Mouse (Mus musculus): Measurements from ENCODE around the gene Poln. TPM values are rescaled to one million over a fixed set of nuclear protein-coding genes. Genes with fewer than 3 reads are reported as not detected.

Poln gene
- polyA plus RNA-seq, 2 experiments = 0.32 to 0.57 TPM

DNA sequence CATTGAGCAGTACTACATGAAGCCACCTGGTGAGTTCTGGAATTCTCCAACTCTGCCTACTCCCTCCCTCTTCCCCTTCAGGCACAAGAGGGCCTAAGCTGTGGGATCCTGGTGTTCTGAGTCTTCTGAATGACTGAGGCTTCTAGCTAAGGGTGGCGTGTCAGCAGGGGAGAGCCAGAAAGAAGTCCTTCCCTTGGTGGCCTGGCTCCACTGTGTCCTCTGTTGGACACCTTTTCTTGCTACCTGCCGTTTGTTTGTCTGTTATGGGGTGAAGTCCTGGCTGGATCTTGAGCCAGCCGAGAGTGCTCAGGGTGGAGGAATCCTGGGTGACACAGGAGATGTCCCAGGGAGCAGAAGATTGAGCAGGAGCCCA lies 170.8 kb downstream of the Poln start:
- Histone ChIP-seq H3K9ac (replicated peaks) (no peak overlapping the region), H3K4me3 (ENCODE audit: insufficient read depth in 1 of 2, low read depth in 2 of 2, low read length in 2 of 2) (no peak overlapping the region), H3K27me3 (ENCODE audit: control insufficient read depth, insufficient read depth, low read length) (peaks cover 50% of the 10 kb centered on the region), H3K27ac (no peak overlapping the region), H3K4me1 (replicated peaks; ENCODE audit: control insufficient read depth in 2 of 2, insufficient read depth in 2 of 2, low read length in 1 of 2) (no peaks in the 10 kb centered on the region), H3K36me3 (replicated peaks; ENCODE audit: control insufficient read depth, insufficient read depth, low read depth) (no peaks in the 10 kb centered on the region), H3K9me3 (ENCODE audit: control insufficient read depth, low read length) (no peaks in the 10 kb centered on the region), H3K4me2 (ENCODE audit: low read depth) (no peak overlapping the region)
- WGBS (ENCODE audit: insufficient replicate concordance) = 56% methylated on average over 3 of the region's 3 CpGs
- ATAC-seq (ENCODE audit: insufficient read depth) = no peak
- no peak for DNase-seq (ENCODE audit: low read depth in 3 of 3, low spot score in 3 of 3)
- TF ChIP-seq EP300 (IDR thresholded peaks at IDR 0.05; ENCODE audit: low read depth) (no peak), CTCF (IDR thresholded peaks at IDR 0.05; ENCODE audit: low read depth) (no peak)

DNA sequence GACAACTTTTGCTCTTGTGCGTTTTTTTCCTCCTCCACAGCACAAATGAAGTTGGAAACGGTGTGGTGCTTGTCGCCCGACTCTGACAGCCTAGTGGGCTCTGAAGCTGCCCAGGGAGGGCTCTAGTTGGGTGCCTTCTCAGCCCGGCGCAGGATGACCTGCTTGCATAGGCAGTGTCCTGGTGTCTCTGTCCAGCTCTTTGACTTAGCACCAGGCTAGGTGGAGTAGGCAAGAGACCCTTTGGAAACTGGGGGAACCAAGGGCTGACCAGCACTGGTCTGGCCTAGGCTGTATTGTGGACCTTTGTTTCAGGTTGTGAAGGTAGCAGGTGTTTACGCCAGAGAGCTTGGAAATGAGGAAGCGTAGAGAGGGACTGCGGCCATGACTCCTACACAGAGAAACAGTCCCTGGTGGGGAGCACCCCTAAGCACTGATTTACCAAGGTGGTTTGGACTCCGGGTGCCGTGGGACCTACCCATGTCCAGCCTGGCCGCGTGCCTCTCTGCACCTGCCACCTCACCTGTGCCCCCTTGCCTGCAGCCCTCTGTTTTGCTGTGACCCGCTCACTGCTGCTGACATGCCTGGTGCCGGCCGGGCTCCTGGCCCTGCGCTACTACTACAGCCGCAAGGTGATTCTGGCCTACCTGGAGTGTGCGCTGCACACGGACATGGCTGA lies 171.3 kb downstream of the Poln start:
- Histone ChIP-seq H3K27me3 (ENCODE audit: control insufficient read depth, insufficient read depth, low read length) (peaks cover 50% of the 10 kb centered on the region), H3K9me3 (ENCODE audit: control insufficient read depth, low read length) (no peaks in the 10 kb centered on the region), H3K4me3 (ENCODE audit: insufficient read depth in 1 of 2, low read depth in 2 of 2, low read length in 2 of 2) (no peak overlapping the region), H3K4me1 (replicated peaks; ENCODE audit: control insufficient read depth in 2 of 2, insufficient read depth in 2 of 2, low read length in 1 of 2) (no peaks in the 10 kb centered on the region), H3K27ac (no peak overlapping the region), H3K9ac (replicated peaks) (no peak overlapping the region), H3K4me2 (ENCODE audit: low read depth) (no peak overlapping the region), H3K36me3 (replicated peaks; ENCODE audit: control insufficient read depth, insufficient read depth, low read depth) (no peaks in the 10 kb centered on the region)
- WGBS (ENCODE audit: insufficient replicate concordance) = 60% methylated on average over 20 of the region's 20 CpGs
- ATAC-seq (ENCODE audit: insufficient read depth) (no peak), DNase-seq (ENCODE audit: low read depth in 3 of 3, low spot score in 3 of 3) (no peak)
- no peak for TF ChIP-seq EP300 (IDR thresholded peaks at IDR 0.05; ENCODE audit: low read depth)
- TF ChIP-seq CTCF (IDR thresholded peaks at IDR 0.05; ENCODE audit: low read depth) = no peak

DNA sequence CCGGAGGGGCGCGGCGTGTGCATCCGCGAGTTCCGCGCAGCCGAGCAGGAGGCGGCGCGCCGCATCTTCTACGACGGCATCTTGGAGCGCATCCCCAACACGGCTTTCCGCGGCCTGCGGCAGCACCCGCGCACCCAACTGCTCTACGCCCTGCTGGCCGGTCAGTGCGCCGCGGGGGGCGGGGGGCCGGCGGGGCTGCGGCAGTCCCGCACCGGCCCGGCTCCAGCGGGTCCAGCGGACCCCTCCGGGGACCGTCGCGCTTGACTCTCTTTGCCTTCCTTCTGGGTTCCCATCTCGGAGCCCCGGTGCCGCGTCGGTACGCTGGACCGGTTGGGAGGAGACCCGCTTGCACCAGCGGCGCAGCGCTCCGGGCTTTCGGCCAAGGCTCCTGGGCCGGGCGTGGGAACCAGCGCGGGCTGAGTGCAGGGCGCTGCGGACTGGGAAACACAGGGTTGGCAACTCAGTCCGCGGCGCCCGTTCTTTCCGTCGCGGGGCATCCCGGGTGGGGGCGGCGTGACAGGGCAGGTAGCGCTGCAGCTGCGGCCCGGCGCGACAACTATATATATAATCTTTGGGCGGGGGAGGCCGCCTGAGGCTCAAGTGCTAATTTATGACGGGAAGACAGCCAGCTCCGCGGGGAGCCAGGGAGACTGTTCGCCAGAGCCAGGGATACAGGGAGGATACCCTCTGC lies 172.1 kb downstream of the Poln start:
- H3K27me3 ChIP-seq (ENCODE audit: control insufficient read depth, insufficient read depth, low read length) = peaks cover 50% of the 10 kb centered on the region
- H3K4me2 ChIP-seq (ENCODE audit: low read depth) = peak overlapping the region; percentile 56
- H3K9me3 ChIP-seq (ENCODE audit: control insufficient read depth, low read length) = no peaks in the 10 kb centered on the region
- H3K36me3 ChIP-seq (replicated peaks; ENCODE audit: control insufficient read depth, insufficient read depth, low read depth) = no peaks in the 10 kb centered on the region
- H3K4me1 ChIP-seq (replicated peaks; ENCODE audit: control insufficient read depth in 2 of 2, insufficient read depth in 2 of 2, low read length in 1 of 2) = no peaks in the 10 kb centered on the region
- ATAC-seq (ENCODE audit: insufficient read depth) (no peak), DNase-seq (ENCODE audit: low read depth in 3 of 3, low spot score in 3 of 3) (no peak)
- peak overlapping the region; percentile 26 to 48; a peak in 3 of 4 replicates for H3K4me3 ChIP-seq (ENCODE audit: insufficient read depth in 1 of 2, low read depth in 2 of 2, low read length in 2 of 2)
- TF ChIP-seq EP300 (IDR thresholded peaks at IDR 0.05; ENCODE audit: low read depth) (no peak), CTCF (IDR thresholded peaks at IDR 0.05; ENCODE audit: low read depth) (no peak)
- under 1% methylated on average over 79 of the region's 80 CpGs for WGBS (ENCODE audit: insufficient replicate concordance)
- no peak overlapping the region for H3K27ac ChIP-seq
- no peak overlapping the region for H3K9ac ChIP-seq (replicated peaks)

DNA sequence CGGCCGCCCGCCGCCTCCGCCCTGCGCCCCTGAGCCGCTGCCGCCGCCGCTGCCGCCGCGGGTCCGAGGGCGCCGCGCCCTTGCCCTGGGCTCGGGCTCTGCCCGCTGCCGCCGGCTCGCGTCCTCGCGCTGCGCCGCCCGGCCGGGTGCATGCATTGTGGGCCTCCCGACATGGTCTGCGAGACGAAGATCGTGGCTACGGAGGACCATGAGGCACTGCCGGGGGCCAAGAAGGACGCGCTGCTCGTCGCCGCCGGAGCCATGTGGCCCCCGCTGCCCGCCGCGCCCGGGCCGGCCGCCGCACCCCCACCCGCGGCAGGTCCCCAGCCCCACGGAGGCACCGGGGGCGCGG lies 172.6 kb downstream of the Poln start:
- WGBS (ENCODE audit: insufficient replicate concordance) = under 1% methylated on average over 53 of the region's 55 CpGs
- Histone ChIP-seq H3K9me3 (ENCODE audit: control insufficient read depth, low read length) (no peaks in the 10 kb centered on the region), H3K4me1 (replicated peaks; ENCODE audit: control insufficient read depth in 2 of 2, insufficient read depth in 2 of 2, low read length in 1 of 2) (no peaks in the 10 kb centered on the region), H3K36me3 (replicated peaks; ENCODE audit: control insufficient read depth, insufficient read depth, low read depth) (no peaks in the 10 kb centered on the region), H3K27ac (no peak overlapping the region), H3K4me3 (ENCODE audit: insufficient read depth in 1 of 2, low read depth in 2 of 2, low read length in 2 of 2) (peak overlapping the region; percentile 26 to 48), H3K9ac (replicated peaks) (no peak overlapping the region), H3K4me2 (ENCODE audit: low read depth) (peak overlapping the region; percentile 56), H3K27me3 (ENCODE audit: control insufficient read depth, insufficient read depth, low read length) (peaks cover 50% of the 10 kb centered on the region)
- TF ChIP-seq EP300 (IDR thresholded peaks at IDR 0.05; ENCODE audit: low read depth) = no peak
- TF ChIP-seq CTCF (IDR thresholded peaks at IDR 0.05; ENCODE audit: low read depth) = no peak
- DNase-seq (ENCODE audit: low read depth in 3 of 3, low spot score in 3 of 3) = no peak
- no peak for ATAC-seq (ENCODE audit: insufficient read depth)

DNA sequence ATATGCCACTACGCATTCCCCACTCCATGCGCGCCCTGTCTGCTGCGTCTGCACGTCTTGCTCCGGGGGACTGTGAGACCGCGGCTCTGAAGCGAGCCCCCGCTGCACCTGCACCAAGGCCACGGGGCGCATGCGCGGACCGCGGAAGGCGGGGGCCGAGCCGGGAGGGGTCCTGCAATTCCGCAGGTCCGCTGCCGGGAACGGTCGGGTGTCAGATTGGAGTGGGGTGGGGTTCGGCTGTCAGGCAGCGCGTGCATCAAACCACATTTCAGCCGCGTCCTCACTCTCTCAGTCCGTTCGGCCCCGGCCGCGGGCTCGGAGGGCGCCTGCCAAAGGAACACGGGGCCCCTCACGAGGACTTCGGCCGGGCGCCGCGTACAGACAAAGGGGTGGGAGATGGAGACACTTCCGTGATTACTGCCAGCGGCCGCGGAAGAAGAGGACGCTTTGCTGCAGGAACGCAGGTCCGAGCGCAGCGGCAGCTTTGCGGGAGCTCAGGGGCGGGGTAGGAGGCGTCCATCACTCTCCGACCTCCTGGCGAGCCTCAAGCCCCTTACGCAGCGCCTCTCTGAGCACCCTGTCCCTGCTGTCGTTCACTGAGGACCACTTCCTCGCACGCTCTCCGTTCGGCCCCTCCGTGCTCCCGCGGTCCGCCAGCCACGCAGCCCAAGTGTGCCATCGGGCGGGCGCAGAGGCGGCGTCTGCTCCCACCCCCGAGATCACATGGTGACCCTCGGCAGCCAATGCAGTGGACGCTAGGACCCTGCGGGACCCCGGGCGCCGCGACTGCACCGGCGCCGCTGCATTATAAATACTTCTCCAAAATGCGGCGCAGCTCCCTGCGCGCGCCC lies 173.2 kb downstream of the Poln start, which contains the start of gene Nat8l:
Nat8l (plus strand) TSS at position 142 of the 851 bp plus-strand sequence.
- WGBS (ENCODE audit: insufficient replicate concordance) = under 1% methylated on average over 90 of the region's 90 CpGs
- TF ChIP-seq CTCF (IDR thresholded peaks at IDR 0.05; ENCODE audit: low read depth) (no peak), EP300 (IDR thresholded peaks at IDR 0.05; ENCODE audit: low read depth) (no peak)
- no peaks in the 10 kb centered on the region for H3K9me3 ChIP-seq (ENCODE audit: control insufficient read depth, low read length)
- DNase-seq (ENCODE audit: low read depth in 3 of 3, low spot score in 3 of 3) (no peak), ATAC-seq (ENCODE audit: insufficient read depth) (no peak)
- peak within 1 kb of the TSS; percentile 56 for H3K4me2 ChIP-seq (ENCODE audit: low read depth)
- no peak within 1 kb of the TSS for H3K27ac ChIP-seq
- H3K4me1 ChIP-seq (replicated peaks; ENCODE audit: control insufficient read depth in 2 of 2, insufficient read depth in 2 of 2, low read length in 1 of 2) = no peaks in the 10 kb centered on the region
- H3K36me3 ChIP-seq (replicated peaks; ENCODE audit: control insufficient read depth, insufficient read depth, low read depth) = no peaks in the 10 kb centered on the region
- peak within 1 kb of the TSS; percentile 26 to 48 for H3K4me3 ChIP-seq (ENCODE audit: insufficient read depth in 1 of 2, low read depth in 2 of 2, low read length in 2 of 2)
- no peak within 1 kb of the TSS for H3K9ac ChIP-seq (replicated peaks)
- peaks cover 50% of the 10 kb centered on the region for H3K27me3 ChIP-seq (ENCODE audit: control insufficient read depth, insufficient read depth, low read length)

Measured in liver, embryonic 14.5 days (tissue).